Mouse (Mus musculus): ENCODE results near the gene Krt14.
"Not testable (repeated sequence)": the region's sequence is repeated elsewhere in the genome, so short reads cannot be mapped to it uniquely, and the experiment has no call there.

Gene Krt14

DNA sequence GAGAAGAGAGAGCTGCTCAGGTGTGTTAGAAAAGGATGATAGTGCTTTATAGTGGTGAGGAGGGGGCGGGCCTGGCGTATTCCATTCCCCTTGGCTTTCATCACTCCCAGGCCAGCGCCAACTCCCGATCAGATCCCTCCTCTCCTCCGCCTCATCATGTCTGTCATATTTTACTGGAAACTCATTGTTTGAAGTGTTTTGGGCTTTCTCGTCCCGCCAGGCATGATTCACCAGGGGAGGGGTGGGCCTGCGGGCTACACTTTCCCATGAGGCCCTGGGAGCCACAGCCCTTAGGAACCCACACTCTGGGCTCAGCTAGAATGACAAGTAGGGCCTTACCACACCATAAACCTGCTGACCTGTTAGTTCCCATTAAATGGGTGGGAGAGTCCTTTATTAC lies at the start of gene Krt14:
Gene Krt14 (minus strand): TSS at position 51 of the 400 bp plus-strand sequence.
- no peak for DNase-seq

DNA sequence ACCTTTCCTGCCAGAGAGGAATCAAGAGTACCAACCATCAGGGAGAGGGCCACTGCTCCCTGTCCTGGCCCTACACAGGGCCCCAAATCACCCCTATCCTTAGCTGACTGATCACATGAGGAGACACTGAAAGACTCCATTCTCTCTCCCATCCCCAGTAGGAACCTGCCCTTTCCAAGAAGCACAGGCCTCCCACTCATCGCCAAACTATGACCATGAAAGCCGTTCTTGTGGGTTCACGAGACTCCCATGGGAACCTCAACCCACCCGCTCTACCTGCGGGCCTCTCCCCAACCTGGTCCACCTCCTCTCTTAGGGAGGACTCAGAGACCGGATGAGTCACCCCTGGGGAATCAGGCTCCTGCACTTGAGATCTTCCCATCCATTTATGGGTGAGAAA lies 48.2 kb upstream of the Krt14 start:
- no peak for DNase-seq

DNA sequence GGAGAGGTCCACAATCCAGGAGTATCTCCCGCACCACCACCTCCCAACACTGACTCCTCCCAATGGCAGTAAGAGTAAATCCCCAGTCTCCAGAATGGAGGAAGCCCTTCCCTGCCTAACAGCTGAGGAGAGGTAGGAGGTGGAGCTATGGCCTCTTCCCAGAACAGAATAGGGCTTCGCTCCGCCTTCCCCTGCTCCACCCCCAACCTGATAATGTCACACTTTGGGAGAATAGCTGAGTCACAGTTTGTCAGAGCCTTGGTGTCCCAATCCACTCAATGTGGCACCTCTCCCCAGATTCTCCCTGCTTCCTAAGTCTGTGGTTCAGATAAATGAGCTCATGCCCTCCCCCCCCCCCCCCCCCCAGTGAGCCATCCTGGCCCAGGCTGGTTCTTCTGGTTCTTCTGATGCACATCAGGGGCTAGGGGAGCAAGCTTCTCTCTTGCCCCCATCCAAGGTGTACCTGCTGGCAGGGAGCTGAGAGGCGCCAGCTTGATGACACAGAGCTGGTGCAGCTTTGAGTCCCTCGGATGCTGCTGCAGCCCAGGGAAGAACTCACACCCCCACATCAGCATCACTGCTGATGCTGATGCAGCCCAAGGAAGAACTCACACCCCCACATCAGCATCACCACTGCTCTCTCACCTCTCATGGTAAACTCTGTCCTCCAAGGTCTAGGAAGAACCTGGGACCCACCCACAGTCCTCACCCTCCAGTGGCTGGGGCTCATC lies 47.2 kb upstream of the Krt14 start:
- DNase-seq, result no peak

DNA sequence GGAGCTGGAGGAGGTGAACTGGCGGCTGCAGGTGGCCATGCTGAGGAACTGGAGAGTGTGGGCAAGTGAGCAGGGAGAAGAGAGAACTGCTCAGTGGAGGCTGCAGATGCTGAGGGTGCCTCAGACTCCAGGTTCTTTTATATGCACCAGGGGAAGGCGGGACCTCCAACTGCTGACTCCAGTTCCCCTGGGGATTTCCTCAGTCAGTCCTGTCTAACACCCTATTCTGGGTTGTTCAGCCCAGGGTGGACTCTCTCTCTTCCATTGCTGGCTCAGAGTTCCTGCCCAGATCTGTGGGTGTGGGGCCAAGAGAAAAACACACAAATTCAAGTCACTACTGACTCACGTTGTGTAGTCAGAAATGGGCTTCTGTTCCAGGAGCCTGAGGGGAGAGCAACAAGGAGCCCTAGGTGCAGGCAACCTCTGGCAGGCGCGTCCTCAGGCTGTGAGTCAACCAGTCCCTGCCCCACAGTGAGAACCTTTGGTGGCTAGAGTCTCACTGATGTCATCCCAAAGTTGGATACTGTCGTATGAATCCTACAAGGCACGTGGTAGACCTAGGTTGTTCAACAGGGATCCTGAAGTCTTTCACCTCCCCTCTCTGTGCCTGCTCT lies 41.6 kb upstream of the Krt14 start, which contains the start of gene Krt16:
Gene Krt16 (minus strand): TSS at position 51 of the 614 bp plus-strand sequence.
- no peak for DNase-seq

DNA sequence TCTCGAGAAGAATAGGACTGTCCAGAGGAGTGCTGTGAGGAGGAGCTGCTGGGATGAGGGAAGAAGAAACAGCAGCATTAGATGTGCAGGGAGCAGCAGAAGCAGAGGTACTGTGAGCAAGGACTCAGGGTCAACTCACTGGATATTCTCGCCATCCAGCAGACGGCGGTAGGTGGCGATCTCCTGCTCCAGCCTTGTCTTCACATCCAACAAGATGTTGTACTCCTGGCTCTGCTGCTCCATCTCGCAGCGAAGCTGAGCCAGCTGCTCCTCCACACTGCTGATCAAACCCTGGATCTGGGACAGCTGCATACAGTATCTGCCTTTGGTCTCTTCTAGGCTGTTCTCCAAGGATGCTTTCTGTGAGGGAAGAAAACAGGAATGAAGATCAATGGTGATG lies 39.1 kb upstream of the Krt14 start:
- DNase-seq, result not testable (repeated sequence)

DNA sequence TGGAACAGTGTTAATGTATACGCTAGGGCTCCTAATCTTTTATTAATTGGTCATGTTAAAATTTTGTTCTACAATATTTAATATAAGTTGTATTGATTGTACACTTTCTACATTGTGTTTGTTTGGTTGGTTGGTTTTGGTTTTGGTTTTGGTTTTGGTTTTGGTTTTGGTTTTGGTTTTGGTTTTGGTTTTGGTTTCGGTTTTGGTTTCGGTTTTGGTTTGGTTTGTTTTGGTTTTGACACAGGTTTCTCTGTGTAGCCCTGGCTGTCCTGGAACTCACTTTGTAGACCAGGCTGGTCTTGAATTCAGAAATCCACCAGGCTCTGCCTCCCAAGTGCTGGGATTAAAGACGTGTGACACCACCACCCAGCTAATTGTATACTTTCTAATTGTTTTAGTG lies 32.9 kb upstream of the Krt14 start:
- DNase-seq, result not testable (repeated sequence)

DNA sequence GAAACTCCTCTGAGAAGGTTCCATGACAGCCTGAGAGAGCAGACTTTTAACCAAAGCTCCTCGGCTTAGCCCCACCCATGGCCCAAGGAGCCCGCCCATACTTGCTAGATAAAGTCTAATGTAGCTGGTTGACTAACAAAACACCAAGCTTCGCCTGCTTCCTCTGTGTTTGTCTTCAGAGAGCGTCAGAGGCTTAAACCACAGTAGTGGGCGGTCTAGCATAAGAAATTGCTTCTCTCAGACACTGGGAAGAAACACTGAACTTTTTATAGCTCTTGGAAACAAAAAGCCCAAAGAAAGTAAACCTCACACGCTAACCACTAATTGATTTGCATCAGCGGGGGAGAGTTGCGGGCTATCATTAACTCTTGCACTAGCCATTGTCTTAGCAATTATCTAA lies 14.4 kb upstream of the Krt14 start:
- DNase-seq, result no peak

DNA sequence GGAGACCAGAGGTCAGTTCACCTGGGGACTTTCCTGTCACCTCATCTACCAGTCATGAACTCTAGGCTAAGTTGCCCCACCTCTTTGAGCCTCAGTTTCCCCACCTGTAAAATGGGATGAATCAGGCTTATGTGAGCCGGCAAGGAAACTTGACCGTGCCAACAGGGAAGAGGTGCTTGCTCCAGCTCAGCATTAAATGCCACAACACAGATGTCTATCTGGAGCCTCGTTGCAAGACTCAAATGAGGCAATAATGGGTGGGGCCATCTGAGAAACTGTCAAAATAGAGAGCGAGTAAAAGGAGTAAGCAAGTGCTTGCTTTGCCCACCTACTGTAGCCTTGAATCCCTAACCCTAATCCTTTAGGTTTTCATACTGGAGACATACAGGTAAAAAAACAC lies 12.0 kb upstream of the Krt14 start:
- DNase-seq, result no peak

DNA sequence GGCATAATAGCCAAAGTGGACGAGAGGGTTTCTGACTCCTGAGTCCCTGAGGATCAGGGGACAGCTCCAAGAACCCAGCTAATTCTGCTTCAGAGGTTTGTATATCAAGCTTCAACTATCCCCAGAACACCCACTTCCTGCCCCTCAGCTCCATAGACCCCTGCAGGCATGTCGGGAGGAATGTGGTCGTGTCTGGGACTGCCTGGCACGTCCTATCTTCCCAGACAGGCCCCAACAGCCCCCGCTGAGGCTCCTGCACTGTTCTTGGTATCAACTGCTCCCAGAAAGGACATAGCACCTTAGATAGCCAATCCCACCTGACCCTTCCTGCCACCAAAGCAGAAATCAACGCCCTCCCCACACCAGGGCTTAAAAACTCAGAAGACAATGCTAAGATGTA lies 1.2 kb upstream of the Krt14 start:
- no peak for DNase-seq

DNA sequence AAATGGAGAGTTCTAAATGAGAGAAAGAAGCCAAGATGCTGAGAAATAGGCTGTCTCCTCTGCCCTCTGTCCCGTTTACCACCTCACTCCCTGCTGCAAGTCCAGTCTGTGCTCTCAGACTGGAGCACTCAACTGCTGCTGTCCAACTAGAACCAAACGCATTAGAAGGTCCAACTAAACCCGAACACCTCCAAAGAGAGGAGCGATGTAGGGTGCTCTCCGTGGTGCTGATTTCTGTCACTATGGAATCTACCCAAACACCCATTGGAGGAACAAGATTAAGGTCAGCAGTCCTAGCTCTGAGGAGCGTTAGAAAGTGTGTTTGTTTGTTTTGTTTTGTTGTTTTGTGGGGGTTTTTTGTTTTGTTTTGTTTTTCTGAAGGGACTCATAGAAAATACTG lies 3.9 kb downstream of the Krt14 start:
- peak; percentile 79 to 81 for DNase-seq

DNA sequence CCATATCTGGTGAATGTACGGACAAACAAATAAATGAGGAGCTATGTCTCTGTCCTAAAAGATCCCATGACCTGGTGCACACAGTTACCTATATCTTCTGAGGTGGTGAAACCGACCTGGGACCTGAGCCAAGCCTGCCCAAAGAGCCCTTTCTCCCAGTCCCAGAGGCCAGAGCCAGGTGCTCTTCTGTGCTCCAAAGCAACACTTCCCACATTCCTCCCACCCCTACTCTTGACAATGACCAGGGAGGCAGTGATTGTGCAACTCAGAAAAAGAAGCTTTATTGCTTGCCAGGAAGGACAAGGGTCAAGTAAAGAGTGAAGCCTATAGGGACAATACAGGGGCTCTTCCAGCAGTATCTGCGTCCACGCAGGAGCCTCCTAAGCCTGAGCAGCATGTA lies 4.4 kb downstream of the Krt14 start:
- no peak for DNase-seq

DNA sequence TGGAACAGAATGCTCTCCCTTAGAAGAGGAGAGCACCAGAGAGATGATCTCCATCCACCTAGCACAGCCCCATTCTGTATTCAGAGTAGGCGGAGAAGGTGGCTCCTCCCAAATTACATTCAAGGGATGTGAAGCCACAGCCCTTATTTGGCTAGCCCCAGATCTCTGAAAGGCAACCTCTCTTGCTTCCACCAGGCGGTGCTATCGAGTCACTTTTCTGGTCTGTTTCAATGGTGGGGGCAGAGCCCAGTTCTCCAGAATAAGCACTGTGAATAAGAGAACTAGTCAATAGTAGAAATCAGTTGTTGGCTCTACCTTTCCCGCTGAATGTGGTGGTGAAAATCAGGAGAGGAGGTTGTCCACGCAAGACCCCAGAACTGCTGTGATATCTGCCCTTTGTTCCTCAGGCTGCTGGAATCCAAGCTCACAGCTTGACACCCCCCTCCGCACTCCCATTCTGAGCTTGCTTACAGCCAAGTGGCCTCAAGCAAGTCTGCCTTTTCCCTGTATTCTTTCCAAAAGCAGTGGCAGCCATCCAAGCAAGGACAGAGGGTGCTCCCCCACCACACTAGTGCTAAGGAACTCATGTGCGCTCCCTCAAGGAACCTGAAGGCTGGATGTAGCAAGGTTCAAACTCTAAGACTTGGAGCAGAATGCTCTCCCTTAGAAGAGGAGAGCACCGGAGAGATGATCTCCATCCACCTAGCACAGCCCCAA lies 7.1 kb downstream of the Krt14 start:
- peak; percentile 34 to 41 for DNase-seq

DNA sequence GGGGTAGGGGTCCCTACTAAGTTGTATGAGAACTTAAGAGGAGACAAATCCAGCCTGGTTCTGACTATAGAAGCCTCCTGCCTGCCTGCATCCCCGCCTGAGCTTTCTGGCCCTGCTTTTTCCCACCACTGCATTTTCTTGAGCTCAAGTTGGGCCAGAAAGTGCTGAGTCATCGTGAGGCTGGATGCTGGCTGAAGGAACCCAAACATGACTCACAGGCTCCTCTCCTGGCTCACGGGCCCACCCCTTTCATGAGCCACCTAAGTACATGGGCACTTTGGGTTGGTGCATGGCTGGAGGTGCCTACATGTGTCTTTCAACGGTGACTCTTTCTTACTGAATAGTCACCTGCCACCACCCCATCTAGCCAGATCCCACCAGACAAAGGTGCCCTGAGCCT lies 8.7 kb downstream of the Krt14 start:
- DNase-seq, result no peak

DNA sequence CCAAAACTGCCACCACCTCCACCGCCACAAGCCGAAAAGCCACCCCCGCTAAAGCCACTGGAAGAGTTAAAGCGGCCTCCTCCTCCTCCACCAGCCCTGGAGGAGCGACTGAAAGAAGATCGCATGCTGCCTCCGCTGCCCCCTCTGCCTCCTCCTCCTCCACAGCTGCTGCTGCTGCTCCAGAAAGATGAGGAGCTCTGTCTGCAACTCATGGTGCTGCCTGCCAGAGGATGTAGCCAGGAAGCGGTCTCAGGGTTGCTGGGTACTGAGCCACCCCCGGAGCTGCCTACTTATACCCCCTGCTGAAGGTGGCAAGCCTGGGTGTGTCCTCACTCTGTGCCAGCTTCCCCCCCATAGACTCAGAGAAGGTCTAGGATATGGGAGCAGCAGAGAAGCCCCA lies 14.4 kb downstream of the Krt14 start, which contains the start of gene Krt9:
Gene Krt9 (minus strand): TSS at position 255 of the 400 bp plus-strand sequence.
- DNase-seq, result peak; percentile 9 to 21

DNA sequence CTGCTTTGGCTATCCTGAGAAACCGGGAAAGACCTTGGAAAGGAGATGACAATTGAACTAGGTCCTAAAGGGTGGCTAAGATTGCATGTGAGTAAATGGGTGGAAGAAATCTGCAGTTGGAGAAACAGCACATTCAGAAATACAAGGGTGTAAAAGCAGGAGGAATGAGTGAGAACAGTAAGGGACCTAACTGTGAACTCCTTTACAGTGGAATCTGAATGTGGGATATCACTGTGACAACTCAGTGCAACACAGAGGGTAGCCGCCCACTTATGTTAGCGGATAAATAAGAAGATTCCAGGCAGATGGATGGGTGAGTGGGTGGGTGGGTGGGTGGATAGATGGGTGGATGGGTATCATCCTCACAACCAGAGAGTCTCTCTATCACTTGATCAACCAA lies 15.5 kb downstream of the Krt14 start:
- DNase-seq, result no peak

DNA sequence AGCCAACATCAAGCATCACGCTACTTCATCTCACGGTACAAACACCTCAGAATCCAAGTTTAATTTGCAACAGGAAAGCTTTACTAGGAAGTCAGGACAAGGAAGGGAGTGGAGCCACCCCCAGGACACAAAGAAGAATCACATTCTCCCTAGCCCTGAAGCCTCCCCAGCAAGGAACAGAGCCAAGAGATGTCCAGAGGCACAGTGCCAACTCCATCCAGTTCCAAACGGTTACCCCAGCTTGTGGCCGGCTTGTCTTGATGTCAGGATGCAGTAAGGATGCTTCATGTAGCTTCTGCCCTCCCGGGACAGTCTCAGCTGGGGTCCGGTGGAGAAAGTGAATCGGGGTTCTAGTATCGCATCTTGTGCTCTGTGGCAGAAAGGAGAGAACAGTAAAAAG lies 20.6 kb downstream of the Krt14 start:
- no peak for DNase-seq

DNA sequence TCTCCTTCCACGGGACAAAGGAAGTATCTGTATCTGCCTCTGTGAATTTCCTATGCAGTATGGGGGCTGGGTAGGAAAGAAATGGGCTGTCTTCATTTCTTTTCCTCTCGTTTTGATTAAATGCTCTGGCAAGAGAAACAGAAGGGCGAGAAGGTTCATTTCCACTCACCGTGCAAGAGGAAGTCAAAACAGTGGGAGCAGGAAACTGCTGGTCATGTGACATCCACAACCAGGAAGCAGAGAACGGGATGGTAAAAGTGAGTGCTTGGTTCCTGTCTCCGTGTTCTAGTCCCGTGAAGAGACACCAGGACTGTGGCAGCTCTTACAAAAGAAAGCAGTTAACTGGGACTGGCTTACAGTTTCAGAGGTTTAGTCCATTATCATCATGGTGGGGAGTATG lies 25.6 kb downstream of the Krt14 start:
- DNase-seq, result no peak

DNA sequence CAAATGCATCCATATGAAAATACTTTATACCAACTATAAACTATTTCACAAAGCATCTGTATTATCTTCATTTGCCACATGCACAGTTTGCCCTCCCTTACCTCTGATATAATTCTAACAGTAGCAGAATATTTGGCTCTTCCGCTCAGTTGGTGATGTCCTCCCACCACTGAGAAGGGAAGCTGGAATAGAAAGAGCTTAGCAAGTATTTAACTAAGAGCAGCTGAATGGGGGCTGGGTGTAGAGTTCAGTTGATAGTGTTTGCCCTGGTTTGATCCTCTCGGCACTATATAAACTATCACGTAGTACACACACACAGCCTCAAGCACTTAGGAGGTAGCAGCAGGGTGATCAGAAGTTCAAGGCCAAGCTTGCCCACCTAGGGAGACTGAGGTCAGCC lies 28.1 kb downstream of the Krt14 start:
- DNase-seq, result no peak

DNA sequence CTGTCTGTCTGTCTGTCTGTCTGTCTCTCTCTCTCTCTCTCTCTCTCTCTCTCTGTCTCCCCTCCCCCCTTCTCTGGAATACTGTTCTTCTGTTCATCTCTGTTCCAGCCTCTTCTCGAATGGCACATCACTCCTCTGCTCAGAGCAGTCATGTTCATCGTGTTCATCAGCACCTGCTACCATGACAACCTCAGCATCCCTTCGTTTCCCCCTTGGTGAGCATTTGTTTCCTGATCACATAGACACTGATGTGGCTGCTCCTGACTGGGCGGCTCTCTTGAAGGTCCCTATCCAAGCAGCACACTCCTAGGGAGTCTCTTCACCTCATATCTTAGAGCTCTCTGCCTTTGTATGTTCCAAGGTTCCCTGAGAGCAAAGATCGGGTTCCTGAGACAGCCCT lies 29.0 kb downstream of the Krt14 start:
- no peak for DNase-seq

DNA sequence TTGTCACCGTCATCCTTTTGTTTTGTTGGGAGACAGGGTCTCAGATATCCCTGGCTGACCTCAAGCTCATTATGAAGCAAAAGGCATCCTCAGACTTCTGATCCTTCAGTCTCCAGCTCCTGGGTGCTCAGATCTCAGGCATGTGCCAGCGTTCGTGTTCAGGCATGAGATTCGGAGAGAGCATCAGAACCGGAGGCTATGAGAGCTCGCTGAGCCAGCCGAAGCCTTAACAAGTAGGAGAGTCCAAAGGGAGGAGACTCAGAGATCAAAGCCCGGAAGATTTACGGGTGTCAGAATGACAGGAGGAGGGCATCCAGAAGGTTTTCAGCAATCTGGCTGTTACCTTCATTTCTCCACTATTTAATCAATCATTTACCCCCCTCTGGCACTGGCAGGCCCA lies 30.6 kb downstream of the Krt14 start:
- DNase-seq, result no peak

DNA sequence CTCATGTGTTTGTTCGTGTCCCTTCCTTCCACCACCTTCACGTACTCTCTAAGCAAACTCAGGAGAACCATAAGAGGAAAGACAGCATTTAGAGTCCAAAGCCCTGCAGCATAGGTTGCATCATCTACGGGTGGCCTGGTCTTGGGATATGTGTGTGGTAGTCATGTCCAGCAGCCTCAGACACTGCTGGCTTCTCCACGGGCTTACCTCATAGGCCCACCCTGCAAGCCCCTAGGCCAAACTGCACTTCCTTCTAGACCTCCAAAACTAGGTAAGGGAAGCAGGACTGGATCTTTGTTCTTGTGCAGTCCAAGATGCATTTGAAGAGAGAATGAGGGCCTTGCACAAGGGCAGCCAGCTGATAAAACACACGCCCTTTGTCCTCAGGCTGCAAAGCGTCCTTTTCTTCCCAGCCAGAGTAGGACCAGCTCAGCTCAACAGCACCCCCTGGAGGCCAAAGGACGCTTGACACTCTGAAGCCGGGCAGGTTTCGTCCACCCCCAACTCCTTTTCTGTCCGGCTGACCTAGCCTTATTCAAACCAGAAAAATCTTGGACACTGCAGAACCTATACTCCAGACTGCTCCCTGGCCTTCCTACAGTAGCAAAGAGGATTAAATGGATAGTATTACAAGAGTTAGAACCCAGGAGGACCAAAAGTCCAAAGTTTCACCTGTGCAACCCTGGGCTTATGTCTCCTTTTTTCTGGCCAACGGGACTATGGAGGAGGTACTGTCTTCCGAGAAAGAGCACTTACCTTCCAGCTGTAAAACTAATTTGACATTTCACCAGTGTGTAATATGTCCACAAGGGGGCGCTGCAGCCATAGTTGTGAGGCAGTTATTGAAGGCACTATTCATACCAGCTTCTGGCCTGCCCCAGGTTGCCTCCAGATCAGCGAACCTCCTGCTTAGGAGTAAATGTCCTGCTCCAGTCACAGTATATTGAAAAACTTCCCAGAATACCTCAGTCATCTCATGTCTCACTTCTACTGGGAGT lies 38.3 kb downstream of the Krt14 start:
- peak; percentile 86 to 87 for DNase-seq

DNA sequence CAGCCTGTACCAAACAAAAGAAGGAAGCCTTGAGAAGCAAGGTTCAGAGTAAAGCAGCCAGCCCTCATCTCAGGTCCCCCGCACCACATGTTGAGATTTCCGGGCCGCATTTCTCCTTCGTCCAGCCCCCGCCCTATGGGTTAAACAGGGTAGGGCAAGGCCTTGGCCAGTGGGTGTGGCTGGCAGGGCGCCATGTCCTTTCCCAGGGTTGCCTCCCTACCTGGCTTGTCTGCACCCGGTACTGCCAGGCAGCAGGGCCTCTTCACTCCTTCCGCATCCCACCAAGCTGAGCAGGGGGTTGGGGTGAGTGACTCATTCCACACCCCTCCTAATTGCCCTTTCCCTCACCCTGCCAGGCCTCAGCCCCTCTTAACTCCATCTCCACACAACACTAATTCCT lies 39.3 kb downstream of the Krt14 start:
- peak; percentile 51 to 66 for DNase-seq

DNA sequence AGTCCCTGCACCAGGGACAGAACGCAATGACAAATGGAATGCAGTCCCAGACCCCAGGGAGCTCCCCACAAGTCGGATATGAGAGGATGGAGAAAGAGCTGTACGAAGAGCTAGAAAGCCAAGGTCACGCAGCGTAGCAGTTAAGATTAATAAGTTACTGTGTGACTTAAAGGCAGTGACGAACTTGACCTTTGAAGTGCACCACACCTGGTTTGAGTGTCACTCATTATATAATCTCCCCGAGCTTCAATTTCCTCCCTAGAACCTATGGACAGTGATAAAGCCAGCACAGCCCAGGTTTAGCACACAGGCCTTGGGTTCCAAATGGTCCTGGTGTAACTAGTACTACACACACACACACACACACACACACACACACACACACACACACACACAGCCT lies 43.0 kb downstream of the Krt14 start:
- DNase-seq, result no peak
